Mouse (Mus musculus) spleen, postnatal 10 days (tissue): ENCODE data around the gene Zfp109.
"Not testable (repeated sequence)": the region's sequence is repeated elsewhere in the genome, so short reads cannot be mapped to it uniquely, and the experiment has no call there.

Source experiments
- DNase-seq, 2 experiments: peaks; one replicate each; pipeline ENCODE4 v3.0.0; 2021 to 2022; ENCODE audit warnings: low spot score in 2 of 2

Zfp109 gene

DNA sequence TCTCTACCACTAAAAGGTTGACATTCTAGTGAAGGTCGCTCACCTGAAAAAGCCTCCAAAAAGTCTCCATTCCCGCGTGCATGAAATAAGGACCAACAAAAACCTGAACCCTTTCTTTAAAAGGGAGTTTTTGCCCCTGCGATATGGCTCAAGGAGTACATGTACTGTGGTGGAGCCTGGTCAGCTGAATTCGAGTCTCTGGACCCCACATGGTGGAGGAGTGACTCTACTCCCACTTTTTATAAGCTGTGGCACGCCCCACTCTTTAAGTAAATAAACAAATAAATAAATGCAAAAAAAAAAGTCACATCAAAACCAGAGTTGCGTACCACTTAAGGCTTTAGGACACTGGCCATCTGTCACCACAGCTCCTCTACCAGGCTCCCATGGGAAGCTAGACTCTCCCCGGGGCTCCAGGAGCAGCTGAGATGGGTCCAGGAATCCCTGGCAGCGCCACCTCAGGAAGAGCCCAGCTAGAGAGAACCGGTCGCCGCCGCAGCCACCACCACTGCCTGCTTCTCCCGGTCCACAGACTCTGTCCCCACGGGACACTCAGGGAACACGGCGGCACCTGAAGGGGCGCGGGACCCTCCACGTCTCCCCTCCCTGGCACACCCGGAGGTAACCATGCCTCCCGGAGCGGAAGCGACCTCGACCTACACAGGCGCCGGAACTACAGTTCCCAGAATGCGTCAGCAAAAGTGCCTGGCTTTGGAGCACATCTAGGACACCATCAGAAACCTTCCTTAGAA is at the start of gene Zfp109:
TSS of gene Zfp109 (minus strand) at position 521 of the 752 bp plus-strand sequence.
- DNase-seq = peak; percentile 19 to 42

- DNase-seq = no peak
Observed at GRCm38 (mm10) chr7:24286916-24287315, 49.6 kb upstream of the Zfp109 start.

- no peak for DNase-seq
Observed at GRCm38 (mm10) chr7:24286090-24286489, 48.7 kb upstream of the Zfp109 start.

DNA sequence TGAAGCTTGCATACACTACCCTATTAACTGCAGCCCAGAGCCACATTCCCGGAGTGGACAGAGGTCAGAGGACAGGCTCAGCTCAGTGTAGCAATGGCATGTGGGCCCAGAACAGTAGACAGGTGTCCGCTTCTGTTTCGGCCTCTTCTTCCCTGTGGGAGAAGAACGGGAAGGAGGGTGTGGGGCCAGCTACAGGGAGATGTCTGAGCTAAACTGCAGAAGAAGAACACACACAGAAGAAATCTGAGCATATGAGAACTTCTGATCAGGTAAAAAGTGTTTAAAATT is 43.4 kb upstream of the Zfp109 start:
- DNase-seq = no peak

GRCm38 (mm10) chr7:24280031-24280857 is 42.9 kb upstream of the Zfp109 start:
- DNase-seq = no peak

DNA sequence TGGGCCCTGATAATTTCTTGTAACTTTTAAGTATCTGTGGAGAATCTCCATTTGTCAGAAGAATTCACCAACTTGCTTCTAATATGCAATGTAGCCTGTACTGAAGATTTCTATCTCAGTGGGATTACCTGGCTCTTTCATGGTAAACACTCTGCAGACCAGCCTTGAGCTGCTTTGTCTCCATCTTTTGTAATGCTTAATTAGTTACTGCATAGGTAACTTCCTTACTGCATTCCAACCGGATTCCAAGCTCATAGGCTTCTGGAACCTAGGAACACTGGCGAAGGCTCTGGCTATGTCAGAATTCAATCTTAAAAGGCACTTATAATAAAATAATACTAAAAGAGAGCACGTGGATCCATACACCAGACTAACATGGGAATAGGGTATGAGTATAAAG is 41.4 kb upstream of the Zfp109 start:
- DNase-seq = not testable (repeated sequence)

GRCm38 (mm10) chr7:24274456-24274855 is 37.1 kb upstream of the Zfp109 start:
- DNase-seq = no peak

- no peak for DNase-seq
Observed at GRCm38 (mm10) chr7:24271191-24271590, 33.8 kb upstream of the Zfp109 start.

GRCm38 (mm10) chr7:24270288-24270672 is 32.9 kb upstream of the Zfp109 start, which contains the start of gene Zfp93:
Zfp93 (plus strand) TSS chr7:24270420.
- peak; percentile 10 to 40 for DNase-seq

GRCm38 (mm10) chr7:24269667-24270287 is 32.4 kb upstream of the Zfp109 start:
- no peak for DNase-seq

DNA sequence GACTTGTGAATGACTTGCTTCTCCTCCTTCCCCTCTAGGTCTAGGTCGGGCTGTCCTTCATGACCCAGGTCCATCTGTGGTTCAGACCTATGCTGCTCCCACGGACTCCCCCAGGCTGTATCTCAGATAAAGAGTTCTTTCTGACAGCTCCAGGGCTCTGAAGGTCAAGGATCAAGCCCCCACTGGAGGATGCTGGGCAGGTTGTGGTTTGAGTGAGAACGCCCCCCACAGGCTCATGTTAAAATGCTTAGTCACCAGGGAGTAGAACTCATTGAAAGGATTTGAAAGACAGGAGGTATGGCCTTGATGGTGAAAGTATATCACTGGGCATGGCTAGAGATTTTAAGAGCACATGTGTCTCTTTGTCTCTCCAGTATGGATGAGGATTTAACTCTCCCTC is 31.9 kb upstream of the Zfp109 start:
- DNase-seq = no peak

GRCm38 (mm10) chr7:24268176-24269155 is 31.1 kb upstream of the Zfp109 start:
- no peak for DNase-seq

- no peak for DNase-seq
Observed at GRCm38 (mm10) chr7:24260000-24260312, 22.6 kb upstream of the Zfp109 start.

DNA sequence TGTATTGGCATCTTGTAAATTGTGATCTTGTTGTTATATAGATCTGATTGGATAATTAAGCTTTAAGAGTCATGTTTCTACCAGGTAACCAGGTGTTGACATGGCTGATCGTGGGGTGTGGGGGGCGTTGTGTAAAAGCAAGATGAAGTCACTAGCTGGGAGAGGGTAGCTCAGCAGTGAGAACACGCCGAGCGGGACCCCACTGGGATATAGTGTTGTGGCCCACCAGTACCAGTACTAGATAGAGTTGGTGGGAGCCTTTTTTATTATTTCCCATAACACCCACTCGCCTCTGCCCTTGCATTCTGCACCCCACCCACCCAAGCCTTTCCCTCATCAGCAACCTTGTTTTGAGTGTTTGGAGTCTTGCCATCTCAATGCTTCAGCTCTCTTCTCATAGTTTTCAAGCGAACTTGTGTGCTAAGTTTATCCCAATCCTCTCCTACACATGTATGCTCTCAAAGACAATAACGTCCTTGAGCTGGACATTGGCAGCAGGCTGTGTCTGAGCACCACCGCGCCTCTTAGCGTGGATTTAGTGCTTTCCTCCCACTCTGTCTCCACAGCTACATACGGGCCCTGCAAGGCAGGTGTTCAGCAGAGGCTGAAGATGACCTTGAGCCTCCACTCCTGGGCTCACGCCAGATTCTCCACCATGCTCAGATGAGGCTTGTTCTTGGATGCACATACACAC is 22.1 kb upstream of the Zfp109 start:
- no peak for DNase-seq

GRCm38 (mm10) chr7:24254633-24255474 is 17.5 kb upstream of the Zfp109 start, which contains the start of gene Zfp108:
Zfp108 (plus strand) TSS chr7:24254794.
- peak in 1 of 2 experiments; percentile 47 for DNase-seq

DNA sequence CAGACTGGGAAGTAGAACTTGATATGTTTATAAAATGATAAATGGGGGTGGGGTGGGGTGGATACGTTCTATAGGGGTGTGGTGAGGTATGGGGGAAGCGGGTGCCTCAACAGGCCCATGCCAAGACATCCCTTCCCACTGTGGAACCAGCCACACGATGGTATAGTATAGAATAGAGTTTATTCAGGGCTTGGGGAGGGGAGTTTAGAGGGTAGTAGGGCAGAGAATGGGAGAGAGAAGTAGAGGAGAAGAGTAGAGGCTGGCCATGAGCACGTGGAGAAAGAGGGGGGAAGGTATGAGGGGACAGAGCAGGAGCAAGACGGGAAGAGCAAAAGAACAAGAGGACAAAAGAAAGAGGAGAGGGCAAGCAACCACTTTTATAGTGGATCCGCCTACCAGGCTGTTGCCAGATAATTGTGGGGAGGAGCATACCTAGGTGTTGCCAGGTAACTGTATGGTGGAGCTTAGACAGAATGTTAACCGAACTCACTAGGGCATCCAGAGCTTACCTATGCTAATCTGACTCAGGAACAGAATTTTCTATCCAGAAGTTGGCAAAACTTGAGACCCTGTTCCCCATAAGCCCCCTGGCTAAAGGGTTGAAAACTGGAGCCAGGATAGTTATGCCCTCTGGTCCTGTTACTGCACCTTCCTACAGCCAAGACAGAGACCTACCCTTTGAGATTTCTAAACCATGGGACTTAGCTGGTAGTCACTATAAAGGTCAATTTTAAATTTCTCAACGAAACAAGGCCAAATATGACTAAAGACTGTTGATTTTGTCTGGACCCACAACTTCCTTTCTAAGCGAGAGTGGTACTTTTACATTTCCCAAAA is 16.6 kb upstream of the Zfp109 start:
- no peak for DNase-seq

GRCm38 (mm10) chr7:24211343-24211742 is 26.0 kb downstream of the Zfp109 start, which contains the start of gene Zfp111:
Zfp111 (minus strand) TSS chr7:24211443.
- DNase-seq = no peak

- no peak for DNase-seq
Observed at GRCm38 (mm10) chr7:24210296-24210695, 27.1 kb downstream of the Zfp109 start.

DNA sequence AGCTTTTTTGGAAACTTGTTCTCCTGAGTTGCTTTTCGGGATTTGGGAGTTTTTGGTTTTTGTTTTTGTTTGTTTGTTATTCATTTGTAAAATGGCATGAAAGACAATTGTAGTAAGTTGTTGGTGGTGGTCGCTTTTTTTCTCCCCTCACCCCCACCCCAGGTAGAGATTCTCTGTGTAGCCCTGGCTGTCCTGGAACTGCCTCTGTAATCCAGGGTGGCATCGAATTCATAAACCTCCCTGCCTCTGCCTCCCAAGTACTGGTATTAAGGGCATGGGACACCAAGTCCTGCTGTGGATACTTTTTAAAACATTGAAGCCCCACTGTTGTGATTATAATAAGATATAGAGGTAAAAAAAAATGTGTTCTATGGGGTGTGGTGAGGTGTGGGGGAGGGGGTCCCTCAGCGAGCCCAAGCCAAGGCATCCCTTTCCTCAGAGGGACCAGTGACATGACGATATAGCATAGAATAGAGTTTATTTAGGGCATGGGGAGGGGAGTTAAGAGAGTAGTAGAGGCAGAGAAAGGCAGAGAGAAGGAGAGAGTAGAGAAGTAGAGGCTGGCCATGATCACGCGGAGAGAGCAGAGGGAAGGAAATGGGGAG is 29.0 kb downstream of the Zfp109 start:
- DNase-seq = no peak
